Mouse (Mus musculus) left cerebral cortex, postnatal 36 days (tissue): ENCODE results near the gene Samd4b. TPM values are rescaled to one million over a fixed set of nuclear protein-coding genes. Genes with fewer than 3 reads are reported as not detected.

ENCODE experiments used
- DNase-seq, 2 experiments: peaks; one replicate each; pipeline ENCODE4 v3.0.0; 2021 to 2022; ENCODE audit warnings: low spot score in 2 of 2, mixed read lengths in 1 of 2
- intact Hi-C: fragments of 180-260 bp; cut with DNase I; formaldehyde crosslinking; loops from one replicate; pipeline ENCODE4 v1.15.1; 2025
- total RNA-seq, 2 experiments: library from RNA; stranded (reverse); gene quantifications; 2 replicates each; pipeline ENCODE4 v1.2.3; 2021

Samd4b gene
- total RNA-seq, 2 experiments from 2014 or later: 68.7 to 68.8 TPM

- intact Hi-C loops: loop anchor here (1.0 kb wide), 1 partner anchor 13 kb away; no protein-coding TSS in a partner anchor
- peak; percentile 50 to 67 for DNase-seq
Observed at GRCm38 (mm10) chr7:28373131-28373581, 224.8 kb downstream of the Samd4b start.

- intact Hi-C loops: loop anchor here (1.0 kb wide), 1 partner anchor 14 kb away; no protein-coding TSS in a partner anchor
Observed at GRCm38 (mm10) chr7:28372251-28373108, 225.5 kb downstream of the Samd4b start, which contains the start of gene Plekhg2. Plekhg2 (minus strand) TSS chr7:28372599.

GRCm38 (mm10) chr7:28371514-28371989 is 226.4 kb downstream of the Samd4b start:
- intact Hi-C loops: no loop called here
- DNase-seq: no peak

More at GRCm38 (mm10) chr7:28372251-28373108, 225.5 kb downstream of the Samd4b start, which contains the start of gene Plekhg2:
- peak; percentile 91 to 97 for DNase-seq

GRCm38 (mm10) chr7:28370977-28371513 is 226.9 kb downstream of the Samd4b start:
- intact Hi-C loops: no loop called here
- DNase-seq: no peak

GRCm38 (mm10) chr7:28370051-28370450 is 227.9 kb downstream of the Samd4b start:
- DNase-seq: no peak
- intact Hi-C loops: no loop called here

- DNase-seq: no peak
- intact Hi-C loops: no loop called here
Observed at GRCm38 (mm10) chr7:28368276-28368920, 229.5 kb downstream of the Samd4b start.

- intact Hi-C loops: no loop called here
- peak in 1 of 2 experiments; percentile 13 for DNase-seq
Observed at GRCm38 (mm10) chr7:28367663-28368275, 230.2 kb downstream of the Samd4b start.

GRCm38 (mm10) chr7:28362441-28363060 is 235.4 kb downstream of the Samd4b start:
- DNase-seq: no peak
- intact Hi-C loops: no loop called here

- intact Hi-C loops: no loop called here
- DNase-seq: no peak
Observed at GRCm38 (mm10) chr7:28361647-28362341, 236.2 kb downstream of the Samd4b start.

- DNase-seq: no peak
Observed at GRCm38 (mm10) chr7:28360291-28360690, 237.7 kb downstream of the Samd4b start.

GRCm38 (mm10) chr7:28359854-28360253 is 238.1 kb downstream of the Samd4b start:
- intact Hi-C loops: no loop called here
- DNase-seq: no peak

More at GRCm38 (mm10) chr7:28360291-28360690, 237.7 kb downstream of the Samd4b start:
- intact Hi-C loops: no loop called here

GRCm38 (mm10) chr7:28358431-28358830 is 239.5 kb downstream of the Samd4b start:
- DNase-seq: no peak
- intact Hi-C loops: no loop called here

- intact Hi-C loops: no loop called here
- DNase-seq: no peak
Observed at GRCm38 (mm10) chr7:28357984-28358383, 240.0 kb downstream of the Samd4b start.

GRCm38 (mm10) chr7:28356981-28357380 is 241.0 kb downstream of the Samd4b start:
- intact Hi-C loops: no loop called here
- DNase-seq: no peak

GRCm38 (mm10) chr7:28355221-28355620 is 242.7 kb downstream of the Samd4b start:
- intact Hi-C loops: no loop called here
- no peak for DNase-seq

GRCm38 (mm10) chr7:28354596-28354995 is 243.3 kb downstream of the Samd4b start:
- no peak for DNase-seq
- intact Hi-C loops: no loop called here

- no peak for DNase-seq
- intact Hi-C loops: no loop called here
Observed at GRCm38 (mm10) chr7:28354113-28354581, 243.8 kb downstream of the Samd4b start.

GRCm38 (mm10) chr7:28353267-28353666 is 244.7 kb downstream of the Samd4b start:
- intact Hi-C loops: no loop called here
- no peak for DNase-seq
